Mouse (Mus musculus) liver, postnatal 0 days (tissue): ENCODE measurements around the gene Acbd3. TPM values are rescaled to one million over a fixed set of nuclear protein-coding genes. Genes with fewer than 3 reads are reported as not detected.
A peak's percentile ranks its signal among the peaks of the same experiment; 100 is the strongest.

Source experiments
- ATAC-seq: fragments of 200-750 bp; cut with Nextera tagmentation; 2 replicates; pipeline ENCODE4 v1.8.0; 2017; ENCODE audit warnings: mild to moderate bottlenecking, moderate library complexity
- DNase-seq: peaks from one replicate; pipeline ENCODE4 v3.0.0-alpha.2; 2016
- H3K27ac ChIP-seq: fragments of 300-500 bp; sonication (generic); 2 replicates; pipeline ENCODE4 v1.5.1; 2014; ENCODE audit warnings: antibody characterized with exemption, moderate library complexity, mild to moderate bottlenecking, low read depth
- H3K27me3 ChIP-seq: fragments of 300-500 bp; sonication (generic); 2 replicates; pipeline ENCODE4 v1.6.1; 2014; ENCODE audit warnings: low read length, control low read depth, mixed read lengths; ENCODE audit not compliant: insufficient read depth
- H3K36me3 ChIP-seq: fragments of 300-500 bp; sonication (generic); replicated peaks from 2 replicates; pipeline ENCODE4 v1.6.1; 2014; ENCODE audit warnings: mild to moderate bottlenecking, control low read depth, low read length, moderate library complexity, mixed read lengths; ENCODE audit not compliant: insufficient read depth
- H3K4me1 ChIP-seq: fragments of 300-500 bp; sonication (generic); 2 replicates; pipeline ENCODE4 v1.6.1; 2014; ENCODE audit warnings: antibody characterized with exemption, mild to moderate bottlenecking, control low read depth; ENCODE audit not compliant: insufficient read depth
- H3K4me2 ChIP-seq: fragments of 300-500 bp; sonication (generic); 2 replicates; pipeline ENCODE4 v1.6.1; 2014; ENCODE audit warnings: low read depth, mild to moderate bottlenecking, low read length, moderate library complexity, mixed read lengths
- H3K4me3 ChIP-seq: fragments of 300-500 bp; sonication (generic); 2 replicates; pipeline ENCODE4 v1.5.1; 2014; ENCODE audit warnings: low read depth, low read length
- H3K9ac ChIP-seq: fragments of 300-500 bp; sonication (generic); replicated peaks from 2 replicates; pipeline ENCODE4 v1.6.1; 2014; ENCODE audit warnings: mild to moderate bottlenecking, moderate library complexity
- H3K9me3 ChIP-seq: fragments of 300-500 bp; sonication (generic); 2 replicates; pipeline ENCODE4 v1.6.1; 2016; ENCODE audit warnings: mild to moderate bottlenecking, control low read depth, low read length, mixed read lengths
- CTCF ChIP-seq: sonication (generic); IDR thresholded peaks from 2 replicates; pipeline ENCODE4 v1.5.1; 2016; ENCODE audit warnings: antibody characterized with exemption, low read depth
- EP300 ChIP-seq: IDR thresholded peaks from 2 replicates; pipeline ENCODE4 v1.6.1; 2016; ENCODE audit warnings: antibody characterized with exemption, low read depth, mild to moderate bottlenecking
- WGBS: fragments of 180-500 bp; shearing (Covaris S2); extraction: QIAGEN DNeasy Blood & Tissue Kit; methylation state at CpG from one replicate; pipeline ENCODE4 v1.1.7; 2014; ENCODE audit not compliant: insufficient replicate concordance; 5-methylcytosine and 5-hydroxymethylcytosine counted together
- polyA plus RNA-seq: library from polyadenylated mRNA; unstranded; fragments of >200 nt; fragmentation: Nextera tagmentation; extraction: Ambion mirVana; gene quantifications from 2 replicates; pipeline ENCODE4 v1.2.1, GENCODE M21; 2015

The Acbd3 gene
- polyA plus RNA-seq, 1 experiment from 2014 or later, result 7.3 TPM

- no peak for DNase-seq
- no peak overlapping the region for H3K4me3 ChIP-seq
- H3K27me3 ChIP-seq, result no peaks in the 10 kb centered on the region
- H3K9me3 ChIP-seq, result no peaks in the 10 kb centered on the region
- no peak overlapping the region for H3K9ac ChIP-seq
- TF ChIP-seq EP300 (no peak), CTCF (peak; percentile 39)
- no peak overlapping the region for H3K4me2 ChIP-seq
- H3K4me1 ChIP-seq, result peaks cover 16% of the 10 kb centered on the region; the same call in 1 of the 2 replicates
- WGBS, result 48% methylated on average over 3 of the region's 3 CpGs
- ATAC-seq, result peak; percentile 78
- H3K36me3 ChIP-seq, result peaks cover 18% of the 10 kb centered on the region
- H3K27ac ChIP-seq, result peak overlapping the region; percentile 81
These were observed 31.6 kb downstream of the Acbd3 start for GRCm38 (mm10) chr1:180757252-180757955.

DNA sequence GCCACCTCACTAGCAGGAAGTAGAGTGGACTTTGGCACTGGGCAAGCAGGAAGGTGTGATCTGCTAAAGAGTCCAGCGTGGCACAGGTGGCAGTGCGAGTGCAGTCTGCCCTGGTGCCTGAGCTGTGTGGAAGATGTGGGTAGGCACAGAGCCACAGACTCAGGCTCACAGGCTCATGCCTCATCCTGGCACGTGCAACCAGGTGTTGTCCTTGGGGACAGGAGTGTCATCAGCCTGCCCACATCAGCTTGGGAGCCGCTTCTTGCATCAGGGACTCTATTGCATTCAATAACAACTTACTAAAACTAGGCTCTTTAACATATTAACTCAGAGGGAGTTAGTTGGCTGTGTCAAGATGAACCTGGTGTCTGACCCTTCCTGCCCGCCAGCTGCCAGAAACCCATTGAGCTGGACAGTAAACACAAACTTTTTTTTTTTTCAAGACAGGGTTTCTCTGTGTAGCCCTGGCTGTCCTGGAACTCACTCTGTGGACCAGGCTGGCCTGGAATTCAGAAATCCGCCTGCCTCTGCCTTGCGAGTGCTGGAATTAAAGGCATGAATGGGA is 32.2 kb downstream of the Acbd3 start:
- DNase-seq (peak; percentile 39), ATAC-seq (peak; percentile 86)
- H3K9ac ChIP-seq, result no peak overlapping the region
- no peaks in the 10 kb centered on the region for H3K27me3 ChIP-seq
- no peak for TF ChIP-seq CTCF
- no peak for TF ChIP-seq EP300
- no peak overlapping the region for H3K4me3 ChIP-seq
- peaks cover 11% of the 10 kb centered on the region for H3K36me3 ChIP-seq
- no peaks in the 10 kb centered on the region for H3K9me3 ChIP-seq
- no peak overlapping the region for H3K4me2 ChIP-seq
- peaks cover 16% of the 10 kb centered on the region; the same call in 1 of the 2 replicates for H3K4me1 ChIP-seq
- 74% methylated on average over 7 of the region's 7 CpGs for WGBS
- peak overlapping the region; percentile 81 for H3K27ac ChIP-seq

GRCm38 (mm10) chr1:180762180-180762579 is 36.3 kb downstream of the Acbd3 start:
- no peaks in the 10 kb centered on the region for H3K9me3 ChIP-seq
- 71% methylated on average over 11 of the region's 11 CpGs for WGBS
- ATAC-seq, result no peak
- TF ChIP-seq EP300, result no peak
- no peak for TF ChIP-seq CTCF
- H3K36me3 ChIP-seq, result no peaks in the 10 kb centered on the region
- H3K4me3 ChIP-seq, result no peak overlapping the region
- H3K4me1 ChIP-seq, result peaks cover 27% of the 10 kb centered on the region
- DNase-seq, result peak; percentile 13
- H3K9ac ChIP-seq, result no peak overlapping the region
- H3K27ac ChIP-seq, result no peak overlapping the region
- H3K4me2 ChIP-seq, result no peak overlapping the region
- H3K27me3 ChIP-seq, result no peaks in the 10 kb centered on the region

DNA sequence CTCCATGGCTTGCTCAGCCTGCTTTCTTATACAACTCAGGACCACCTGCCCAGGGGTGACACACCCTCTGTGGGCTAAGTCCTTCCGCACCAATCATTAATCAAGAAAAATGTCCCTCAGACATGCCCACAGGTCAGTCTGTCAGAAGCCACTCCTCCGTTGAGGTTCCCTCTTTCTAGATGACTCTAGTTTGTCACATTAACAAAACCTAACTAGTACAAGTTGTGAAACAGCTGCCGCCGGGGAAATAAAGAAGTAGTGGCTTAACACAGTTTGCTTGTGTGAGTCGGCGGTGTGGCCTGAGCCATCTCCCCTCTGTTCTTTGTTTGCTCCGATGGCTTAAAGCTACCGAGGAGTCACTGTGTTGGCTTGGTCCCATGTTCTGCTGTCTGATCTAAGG is 36.8 kb downstream of the Acbd3 start:
- Histone ChIP-seq H3K4me2 (peak overlapping the region; percentile 60), H3K4me1 (peaks cover 29% of the 10 kb centered on the region), H3K36me3 (no peaks in the 10 kb centered on the region), H3K9ac (no peak overlapping the region), H3K27ac (peak overlapping the region; percentile 77), H3K4me3 (peak overlapping the region; percentile 40; the same call in 1 of the 2 replicates), H3K27me3 (no peaks in the 10 kb centered on the region), H3K9me3 (no peaks in the 10 kb centered on the region)
- 52% methylated on average over 8 of the region's 8 CpGs for WGBS
- ATAC-seq (peak; percentile 6; the same call in 1 of the 2 replicates), DNase-seq (peak; percentile 33)
- TF ChIP-seq EP300 (no peak), CTCF (no peak)

GRCm38 (mm10) chr1:180763307-180763706 is 37.5 kb downstream of the Acbd3 start:
- 20% methylated on average over 14 of the region's 14 CpGs for WGBS

DNA sequence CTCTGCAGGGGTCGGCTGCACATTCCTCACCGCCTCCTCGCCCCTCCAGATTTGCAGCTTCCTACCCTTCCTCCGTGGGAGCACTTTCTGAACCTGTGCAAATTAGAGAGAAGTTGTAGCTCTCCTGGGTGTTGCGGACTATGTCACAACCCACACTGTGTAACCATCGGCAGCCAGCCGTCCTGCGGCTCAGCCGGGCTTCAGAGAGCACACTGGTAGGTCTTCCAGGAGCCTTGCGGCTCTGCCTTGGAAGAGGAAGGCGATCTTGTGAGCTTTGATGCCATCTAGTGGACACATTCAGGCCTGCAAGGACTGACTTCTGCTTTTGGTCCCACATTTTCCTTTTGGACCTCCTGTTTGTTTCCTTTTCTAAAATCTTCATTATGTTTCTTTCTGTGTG is 38.0 kb downstream of the Acbd3 start:
- Histone ChIP-seq H3K9me3 (no peaks in the 10 kb centered on the region), H3K9ac (peak overlapping the region; percentile 7), H3K36me3 (no peaks in the 10 kb centered on the region), H3K4me1 (peaks cover 27% of the 10 kb centered on the region), H3K27ac (peak overlapping the region; percentile 77), H3K4me2 (peak overlapping the region; percentile 60), H3K27me3 (no peaks in the 10 kb centered on the region), H3K4me3 (peak overlapping the region; percentile 40)
- 4% methylated on average over 11 of the region's 11 CpGs for WGBS
- ATAC-seq, result peak; percentile 20
- DNase-seq, result peak; percentile 85
- no peak for TF ChIP-seq EP300
- peak; percentile 96 for TF ChIP-seq CTCF

More at GRCm38 (mm10) chr1:180763307-180763706, 37.5 kb downstream of the Acbd3 start:
- H3K4me2 ChIP-seq, result peak overlapping the region; percentile 60
- peak overlapping the region; percentile 77 for H3K27ac ChIP-seq
- DNase-seq (peak; percentile 19), ATAC-seq (no peak)
- H3K9me3 ChIP-seq, result no peaks in the 10 kb centered on the region
- H3K9ac ChIP-seq, result peak overlapping the region; percentile 7
- peak overlapping the region; percentile 40 for H3K4me3 ChIP-seq
- no peaks in the 10 kb centered on the region for H3K27me3 ChIP-seq
- no peak for TF ChIP-seq CTCF
- no peak for TF ChIP-seq EP300
- H3K36me3 ChIP-seq, result no peaks in the 10 kb centered on the region
- peaks cover 30% of the 10 kb centered on the region for H3K4me1 ChIP-seq
